Mouse (Mus musculus): ENCODE results near the gene Tmc3. TPM values are rescaled to one million over a fixed set of nuclear protein-coding genes. Genes with fewer than 3 reads are reported as not detected.

Tmc3 gene
- total RNA-seq, 2 experiments from 2014 or later = 0.18 to 0.55 TPM

- DNase-seq (ENCODE audit: low spot score in 2 of 2) = no peak
These were observed 14.5 kb downstream of the Tmc3 start for GRCm38 (mm10) chr7:83598997-83599912.

- DNase-seq (ENCODE audit: low spot score in 2 of 2) = peak; percentile 30 to 52
These were observed 15.2 kb downstream of the Tmc3 start for GRCm38 (mm10) chr7:83599913-83600286.

- no peak for DNase-seq (ENCODE audit: low spot score in 2 of 2)
These were observed 19.6 kb downstream of the Tmc3 start for GRCm38 (mm10) chr7:83604180-83604944.

- no peak for DNase-seq (ENCODE audit: low spot score in 2 of 2)
These were observed 22.1 kb downstream of the Tmc3 start for GRCm38 (mm10) chr7:83606796-83607195.

- no peak for DNase-seq (ENCODE audit: low spot score in 2 of 2)
These were observed 25.2 kb downstream of the Tmc3 start for GRCm38 (mm10) chr7:83609891-83610290.

GRCm38 (mm10) chr7:83611886-83612285 is 27.2 kb downstream of the Tmc3 start:
- no peak for DNase-seq (ENCODE audit: low spot score in 2 of 2)

- DNase-seq (ENCODE audit: low spot score in 2 of 2) = no peak
These were observed 30.5 kb downstream of the Tmc3 start for GRCm38 (mm10) chr7:83615272-83615671.

GRCm38 (mm10) chr7:83615815-83616214 is 31.1 kb downstream of the Tmc3 start:
- DNase-seq (ENCODE audit: low spot score in 2 of 2) = no peak

GRCm38 (mm10) chr7:83616268-83616667 is 31.5 kb downstream of the Tmc3 start:
- DNase-seq (ENCODE audit: low spot score in 2 of 2) = no peak

GRCm38 (mm10) chr7:83618709-83619108 is 34.0 kb downstream of the Tmc3 start:
- no peak for DNase-seq (ENCODE audit: low spot score in 2 of 2)

- DNase-seq (ENCODE audit: low spot score in 2 of 2) = no peak
These were observed 37.9 kb downstream of the Tmc3 start for GRCm38 (mm10) chr7:83622582-83622981.

- DNase-seq (ENCODE audit: low spot score in 2 of 2) = no peak
These were observed 39.3 kb downstream of the Tmc3 start for GRCm38 (mm10) chr7:83624065-83624464.

- no peak for DNase-seq (ENCODE audit: low spot score in 2 of 2)
These were observed 42.0 kb downstream of the Tmc3 start for GRCm38 (mm10) chr7:83626557-83627257.

- DNase-seq (ENCODE audit: low spot score in 2 of 2) = no peak
These were observed 42.6 kb downstream of the Tmc3 start for GRCm38 (mm10) chr7:83627369-83627768.

GRCm38 (mm10) chr7:83631073-83631827 is 46.5 kb downstream of the Tmc3 start:
- no peak for DNase-seq (ENCODE audit: low spot score in 2 of 2)

- peak; percentile 83 to 85 for DNase-seq (ENCODE audit: low spot score in 2 of 2)
These were observed 47.3 kb downstream of the Tmc3 start, which contains the start of gene Stard5 for GRCm38 (mm10) chr7:83631828-83632681. TSS of gene Stard5 (plus strand) at chr7:83631959.

GRCm38 (mm10) chr7:83632682-83633120 is 48.0 kb downstream of the Tmc3 start:
- no peak for DNase-seq (ENCODE audit: low spot score in 2 of 2)

GRCm38 (mm10) chr7:83633856-83634255 is 49.1 kb downstream of the Tmc3 start:
- DNase-seq (ENCODE audit: low spot score in 2 of 2) = no peak

- no peak for DNase-seq (ENCODE audit: low spot score in 2 of 2)
These were observed 51.0 kb downstream of the Tmc3 start for GRCm38 (mm10) chr7:83635726-83636125.

GRCm38 (mm10) chr7:83636425-83636824 is 51.7 kb downstream of the Tmc3 start:
- no peak for DNase-seq (ENCODE audit: low spot score in 2 of 2)

Data from layer of hippocampus, postnatal 10 days (tissue).